Mouse (Mus musculus): ENCODE data around the gene Soat2.

DNA sequence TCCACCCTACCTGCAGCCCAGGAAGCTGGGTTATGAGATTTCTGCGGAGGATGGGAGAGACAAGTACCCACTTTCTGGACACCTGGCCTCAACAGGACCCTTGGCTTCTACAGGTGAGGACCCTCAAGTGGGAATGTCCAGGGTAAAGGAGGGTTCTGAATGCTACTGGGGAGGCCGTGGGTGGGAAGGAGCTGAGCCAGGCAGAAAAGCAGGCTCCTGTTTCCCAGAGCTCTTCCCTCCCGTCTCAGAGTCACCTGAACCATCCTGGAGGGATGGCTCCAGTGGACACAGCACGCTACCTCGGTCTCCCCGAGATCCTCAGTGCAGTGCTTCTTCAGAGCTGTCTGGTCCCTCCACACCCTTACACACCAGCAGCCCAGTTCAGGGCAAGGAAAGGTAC lies 38.1 kb upstream of the Soat2 start:
- no peak for TF ChIP-seq POLR2A (IDR thresholded peaks at IDR 0.05; ENCODE audit: control insufficient read depth, low read depth, low read length)
- TF ChIP-seq CTCF (IDR thresholded peaks at IDR 0.05; ENCODE audit: control insufficient read depth, insufficient read depth, insufficient replicate concordance, low read depth, low read length): no peak
